Mouse (Mus musculus): ENCODE measurements at regions not wholly inside any gene's neighbourhood (a gene's known extent, or its start where the extent isn't known, plus 50 kb on each side); places are given as distances from the start of the nearest gene placed in this dataset.

GRCm38 (mm10) chr6:100085981-100086380, 201.3 kb downstream of the Rybp start:
- H3K4me1 ChIP-seq (ENCODE audit: control insufficient read depth in 1 of 2, insufficient read depth in 2 of 2, low read length in 2 of 2) = no peaks in the 10 kb centered on the region
- H3K9me3 ChIP-seq (replicated peaks; ENCODE audit: insufficient read depth, low read length) = no peaks in the 10 kb centered on the region
- no peaks in the 10 kb centered on the region for H3K27me3 ChIP-seq (ENCODE audit: control insufficient read depth in 1 of 2, insufficient read depth in 2 of 2, low read length in 2 of 2)
- TF ChIP-seq ZNF384 (IDR thresholded peaks at IDR 0.05; ENCODE audit: low read depth, low read length) (no peak), SMC3 (IDR thresholded peaks at IDR 0.05; ENCODE audit: low read depth, low read length) (no peak), MAZ (IDR thresholded peaks at IDR 0.05; ENCODE audit: low read depth, low read length) (no peak), MEF2A (IDR thresholded peaks at IDR 0.05; ENCODE audit: extremely low read depth, insufficient replicate concordance, low read depth, low read length, poor library complexity, severe bottlenecking) (no peak), MAFK (IDR thresholded peaks at IDR 0.05; ENCODE audit: borderline replicate concordance, low read depth, low read length) (no peak), NRF1 (IDR thresholded peaks at IDR 0.05; ENCODE audit: insufficient read depth, low read depth, low read length, poor library complexity, severe bottlenecking) (no peak), POLR2AphosphoS5 (IDR thresholded peaks at IDR 0.05; ENCODE audit: borderline replicate concordance, low read depth, low read length) (no peak), BHLHE40 (IDR thresholded peaks at IDR 0.05; ENCODE audit: borderline replicate concordance, low read depth, low read length) (no peak), ZC3H11A (IDR thresholded peaks at IDR 0.05; ENCODE audit: low read depth, low read length) (no peak), MYB (IDR thresholded peaks at IDR 0.05; ENCODE audit: low read depth, low read length) (no peak), ETS1 (IDR thresholded peaks at IDR 0.05; ENCODE audit: low read depth, low read length) (no peak)
- no peak for DNase-seq (ENCODE audit: low read depth, low spot score)
- no peak overlapping the region for H3K4me3 ChIP-seq (ENCODE audit: control insufficient read depth in 1 of 2, insufficient read depth in 1 of 2, low read depth in 2 of 2, low read length in 2 of 2)
- H3K9ac ChIP-seq (ENCODE audit: control insufficient read depth, low read depth, low read length, poor library complexity, severe bottlenecking) = no peak overlapping the region
- H3K79me2 ChIP-seq (ENCODE audit: control insufficient read depth, insufficient read depth, low read length, poor library complexity) = no peaks in the 10 kb centered on the region
- H3K36me3 ChIP-seq (ENCODE audit: control insufficient read depth in 1 of 2, insufficient read depth in 2 of 2, low read length in 2 of 2) = no peaks in the 10 kb centered on the region
- no peak overlapping the region for H3K27ac ChIP-seq (ENCODE audit: control insufficient read depth, low read depth, low read length)

DNA sequence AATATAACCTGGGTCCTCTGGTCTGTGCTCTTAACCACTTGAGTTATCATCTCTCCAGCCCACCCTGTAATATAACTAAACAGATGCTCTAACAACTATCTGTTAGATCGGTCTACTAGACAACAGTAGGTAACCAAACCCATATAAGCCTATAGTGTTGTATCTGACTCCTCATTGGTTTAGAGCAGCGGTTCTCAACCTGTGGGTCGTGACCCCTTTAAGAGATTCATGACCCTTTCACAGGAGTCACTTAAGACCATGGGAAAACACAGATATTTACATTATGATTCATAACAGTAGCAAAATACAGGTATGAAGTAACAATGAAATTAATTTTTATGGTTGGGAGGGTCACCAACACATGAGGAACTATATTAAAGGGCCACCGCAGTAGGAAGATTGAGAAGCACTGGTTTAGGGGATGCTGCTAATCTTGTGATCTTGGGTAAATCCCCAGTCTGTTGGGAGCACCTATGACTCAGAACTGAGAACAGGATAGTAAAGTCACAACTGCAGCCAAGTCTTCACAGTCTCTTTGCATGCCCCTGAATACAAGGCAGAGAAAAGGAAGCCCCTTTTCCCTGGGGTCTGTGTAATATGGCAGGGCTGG, 203.3 kb downstream of the Rybp start:
- Histone ChIP-seq H3K27me3 (ENCODE audit: control insufficient read depth in 1 of 2, insufficient read depth in 2 of 2, low read length in 2 of 2) (no peaks in the 10 kb centered on the region), H3K4me1 (ENCODE audit: control insufficient read depth in 1 of 2, insufficient read depth in 2 of 2, low read length in 2 of 2) (no peaks in the 10 kb centered on the region), H3K9me3 (replicated peaks; ENCODE audit: insufficient read depth, low read length) (no peaks in the 10 kb centered on the region), H3K79me2 (ENCODE audit: control insufficient read depth, insufficient read depth, low read length, poor library complexity) (no peaks in the 10 kb centered on the region), H3K36me3 (ENCODE audit: control insufficient read depth in 1 of 2, insufficient read depth in 2 of 2, low read length in 2 of 2) (no peaks in the 10 kb centered on the region), H3K27ac (ENCODE audit: control insufficient read depth, low read depth, low read length) (no peak overlapping the region), H3K4me3 (ENCODE audit: control insufficient read depth in 1 of 2, insufficient read depth in 1 of 2, low read depth in 2 of 2, low read length in 2 of 2) (no peak overlapping the region), H3K9ac (ENCODE audit: control insufficient read depth, low read depth, low read length, poor library complexity, severe bottlenecking) (no peak overlapping the region)
- TF ChIP-seq GATA1 (IDR thresholded peaks at IDR 0.05; ENCODE audit: low read depth, low read length) (no peak), GABPA (IDR thresholded peaks at IDR 0.05; ENCODE audit: low read depth, low read length) (no peak), MYB (IDR thresholded peaks at IDR 0.05; ENCODE audit: low read depth, low read length) (no peak), SIN3A (IDR thresholded peaks at IDR 0.05; ENCODE audit: low read length) (no peak), ZNF384 (IDR thresholded peaks at IDR 0.05; ENCODE audit: low read depth, low read length) (no peak), MEF2A (IDR thresholded peaks at IDR 0.05; ENCODE audit: extremely low read depth, insufficient replicate concordance, low read depth, low read length, poor library complexity, severe bottlenecking) (no peak), UBTF (IDR thresholded peaks at IDR 0.05; ENCODE audit: borderline replicate concordance, insufficient read depth, low read depth, low read length) (no peak), ZC3H11A (IDR thresholded peaks at IDR 0.05; ENCODE audit: low read depth, low read length) (no peak), MAX (IDR thresholded peaks at IDR 0.05; ENCODE audit: low read length) (no peak), POLR2AphosphoS5 (IDR thresholded peaks at IDR 0.05; ENCODE audit: borderline replicate concordance, low read depth, low read length) (no peak), MAFK (IDR thresholded peaks at IDR 0.05; ENCODE audit: borderline replicate concordance, low read depth, low read length) (no peak), NRF1 (IDR thresholded peaks at IDR 0.05; ENCODE audit: insufficient read depth, low read depth, low read length, poor library complexity, severe bottlenecking) (no peak), CHD2 (IDR thresholded peaks at IDR 0.05; ENCODE audit: low read length) (no peak), BHLHE40 (IDR thresholded peaks at IDR 0.05; ENCODE audit: borderline replicate concordance, low read depth, low read length) (no peak), JUND (IDR thresholded peaks at IDR 0.05; ENCODE audit: low read depth, low read length) (no peak), RCOR1 (IDR thresholded peaks at IDR 0.05; ENCODE audit: low read depth, low read length) (no peak), TAL1 (IDR thresholded peaks at IDR 0.05; ENCODE audit: low read length) (no peak), ZMIZ1 (IDR thresholded peaks at IDR 0.05; ENCODE audit: low read depth, low read length) (no peak)
- DNase-seq (ENCODE audit: low read depth, low spot score) = no peak

Measured in MEL (cell line).